In genomic region chr11:103685261-103685736, GRCm38 (mm10) we compare ENCODE assay signal across 13 mouse cellular contexts. TPM values are rescaled to one million over a fixed set of nuclear protein-coding genes. Genes with fewer than 3 reads are reported as not detected.
DNase-seq lines count a peak whose midpoint lies in the region; ATAC-seq lines count a peak whose summit lies in the region.
"Had no signal": no experiment of that assay in that cellular context is flagged by ENCODE, and none has a peak within 500 bp of the region (broad histone marks: within the 10 kb centered on the region; RNA-seq: fewer than 3 reads in every experiment).

No protein-coding gene starts in this region.

- DNase-seq in frontal cortex, postnatal 10 days (ENCODE audit: low spot score in 2 of 2), result no peak
- DNase-seq in NIH3T3 (ENCODE audit: low read depth), result peak; percentile 39
- DNase-seq in layer of hippocampus, adult 18-20 months (ENCODE audit: low spot score in 2 of 2), result peak; percentile 67 to 84
- DNase-seq in urinary bladder, postnatal 4 days (ENCODE audit: low spot score in 2 of 2), result no peak
- no peak for DNase-seq in thymus, postnatal 25 days
- DNase-seq: cerebellum, adult 11 months; kidney, postnatal 14 days; liver, postnatal 0 days had no signal

- H3K27ac ChIP-seq in heart, embryonic 12.5 days (ENCODE audit: poor library complexity, severe bottlenecking), result no peak overlapping the region

- no peaks in the 10 kb centered on the region for H3K9me3 ChIP-seq in heart, embryonic 12.5 days (replicated peaks)
- H3K9me3 ChIP-seq: heart, embryonic 13.5 days had no signal

- no peaks in the 10 kb centered on the region for H3K27me3 ChIP-seq in heart, embryonic 12.5 days (replicated peaks)
- H3K27me3 ChIP-seq: heart, embryonic 13.5 days had no signal

- H3K36me3 ChIP-seq in heart, embryonic 12.5 days, result peaks cover 73% of the 10 kb centered on the region

- ATAC-seq in frontal cortex, adult (ENCODE audit: low TSS enrichment), result peak; percentile 81; the same call in 1 of the 2 replicates
- ATAC-seq in megakaryocyte-erythroid progenitor cell, adult 5-6 weeks (replicated peaks; ENCODE audit: low FRiP score, low TSS enrichment, poor library complexity, severe bottlenecking), result 0 out of 2 replicates have a peak, but pooled peaks have one; percentile 13
- no peak for ATAC-seq in heart, embryonic 12.5 days (ENCODE audit: insufficient number of reproducible peaks, low FRiP score)
- ATAC-seq: liver, postnatal 0 days had no signal

- WGBS in heart, embryonic 12.5 days, result 89% methylated on average over 7 of the region's 7 CpGs

- H3K9ac ChIP-seq in heart, embryonic 12.5 days, result no peak overlapping the region
- H3K9ac ChIP-seq: heart, embryonic 13.5 days; liver, postnatal 0 days had no signal

- H3K4me1 ChIP-seq in heart, embryonic 12.5 days (replicated peaks), result peaks cover 60% of the 10 kb centered on the region

- no peak overlapping the region for H3K4me2 ChIP-seq in heart, embryonic 12.5 days
- H3K4me2 ChIP-seq: heart, embryonic 13.5 days had no signal

- no peak overlapping the region for H3K4me3 ChIP-seq in heart, embryonic 12.5 days
- H3K4me3 ChIP-seq: heart, embryonic 13.5 days had no signal

RNA-seq across cellular contexts. Expression of gene Gosr2, which starts 12.4 kb away (rescaled TPM):
- 10 to 100 TPM; 67.2 to 67.8 TPM for total RNA-seq in layer of hippocampus, adult 18-20 months (2021)
- 36.1 and 46.9 TPM in 2 replicates for total RNA-seq in megakaryocyte-erythroid progenitor cell, adult 5-6 weeks (2014; fragmentation: Nextera tagmentation)
- 37.8 and 44.2 TPM in 2 replicates for total RNA-seq in megakaryocyte-erythroid progenitor cell, adult 5-6 weeks (2017)
- polyA plus RNA-seq in heart, embryonic 12.5 days (2016; fragmentation: Nextera tagmentation; extraction: Ambion mirVana), result 69.7 and 69.9 TPM in 2 replicates

RNA-seq across cellular contexts. Expression of gene Rprml, which starts 35.9 kb away (rescaled TPM):
- 100 to 1,000 TPM; 109 to 113 TPM for total RNA-seq in layer of hippocampus, adult 18-20 months (2021)
- total RNA-seq in megakaryocyte-erythroid progenitor cell, adult 5-6 weeks (2014; fragmentation: Nextera tagmentation), result not detected in 2 replicates
- not detected in 2 replicates for total RNA-seq in megakaryocyte-erythroid progenitor cell, adult 5-6 weeks (2017)
- polyA plus RNA-seq in heart, embryonic 12.5 days (2016; fragmentation: Nextera tagmentation; extraction: Ambion mirVana), result 0.63 and 0.79 TPM in 2 replicates
- polyA plus RNA-seq: heart, embryonic 13.5 days; liver, postnatal 0 days had no signal

RNA-seq across cellular contexts. Expression of gene Lyzl6, which starts 46.6 kb away (rescaled TPM):
- not detected for total RNA-seq in layer of hippocampus, adult 18-20 months (2021)
- not detected in 2 replicates for total RNA-seq in megakaryocyte-erythroid progenitor cell, adult 5-6 weeks (2014; fragmentation: Nextera tagmentation)
- not detected in 2 replicates for total RNA-seq in megakaryocyte-erythroid progenitor cell, adult 5-6 weeks (2017)
- not detected in 2 replicates for polyA plus RNA-seq in heart, embryonic 12.5 days (2016; fragmentation: Nextera tagmentation; extraction: Ambion mirVana)
- polyA plus RNA-seq: heart, embryonic 13.5 days; liver, postnatal 0 days; neural tube, embryonic 11.5 days had no signal

Comparison
In these comparisons a context has a peak if more than half of its experiments do, and no peak if none do; other contexts are left out.
1. DNase-seq: peak in NIH3T3 (single experiment) and layer of hippocampus, adult 18-20 months (2 of 2); none in frontal cortex, postnatal 10 days (0 of 2), urinary bladder, postnatal 4 days (0 of 2) and thymus, postnatal 25 days (single experiment).
2. RNA of gene Rprml, which starts 35.9 kb away (total RNA-seq): 109 to 113 TPM in layer of hippocampus, adult 18-20 months; not detected in megakaryocyte-erythroid progenitor cell, adult 5-6 weeks; every median in the first group is over 100 times any median in the second.